Mouse (Mus musculus): ENCODE results near the gene Gckr.
"Not testable (repeated sequence)": the region's sequence is repeated elsewhere in the genome, so short reads cannot be mapped to it uniquely, and the experiment has no call there.

Gene Gckr

GRCm38 (mm10) chr5:31294964-31295605 lies 2.2 kb upstream of the Gckr start:
- peak; percentile 9 for DNase-seq (ENCODE audit: low read depth, low spot score)

- DNase-seq (ENCODE audit: low read depth, low spot score), result peak; percentile 48
These were observed 1.6 kb upstream of the Gckr start, which contains the start of gene Fndc4 for GRCm38 (mm10) chr5:31295606-31296141. Gene Fndc4 (minus strand): TSS chr5:31296080.

- DNase-seq (ENCODE audit: low read depth, low spot score), result no peak
These were observed 738 bp downstream of the Gckr start for GRCm38 (mm10) chr5:31297981-31298380.

- no peak for DNase-seq (ENCODE audit: low read depth, low spot score)
These were observed 1.2 kb downstream of the Gckr start for GRCm38 (mm10) chr5:31298486-31298885.

GRCm38 (mm10) chr5:31301866-31302265 lies 4.6 kb downstream of the Gckr start:
- peak; percentile 9 for DNase-seq (ENCODE audit: low read depth, low spot score)

- no peak for DNase-seq (ENCODE audit: low read depth, low spot score)
These were observed 5.8 kb downstream of the Gckr start for GRCm38 (mm10) chr5:31303093-31303492.

- no peak for DNase-seq (ENCODE audit: low read depth, low spot score)
These were observed 15.6 kb downstream of the Gckr start for GRCm38 (mm10) chr5:31312806-31313205.

- DNase-seq (ENCODE audit: low read depth, low spot score), result no peak
These were observed 25.5 kb downstream of the Gckr start for GRCm38 (mm10) chr5:31322776-31323175.

GRCm38 (mm10) chr5:31324085-31324484 lies 26.8 kb downstream of the Gckr start:
- DNase-seq (ENCODE audit: low read depth, low spot score), result no peak

- peak; percentile 62 for DNase-seq (ENCODE audit: low read depth, low spot score)
These were observed 29.6 kb downstream of the Gckr start for GRCm38 (mm10) chr5:31326850-31327249.

GRCm38 (mm10) chr5:31328255-31328654 lies 31.0 kb downstream of the Gckr start:
- DNase-seq (ENCODE audit: low read depth, low spot score), result peak; percentile 79

GRCm38 (mm10) chr5:31357586-31357985 lies 60.3 kb downstream of the Gckr start:
- not testable (repeated sequence) for DNase-seq (ENCODE audit: low read depth, low spot score)

- no peak for DNase-seq (ENCODE audit: low read depth, low spot score)
These were observed 63.7 kb downstream of the Gckr start for GRCm38 (mm10) chr5:31360955-31361354.

All from R1 (cell line).